In the genomic region with DNA sequence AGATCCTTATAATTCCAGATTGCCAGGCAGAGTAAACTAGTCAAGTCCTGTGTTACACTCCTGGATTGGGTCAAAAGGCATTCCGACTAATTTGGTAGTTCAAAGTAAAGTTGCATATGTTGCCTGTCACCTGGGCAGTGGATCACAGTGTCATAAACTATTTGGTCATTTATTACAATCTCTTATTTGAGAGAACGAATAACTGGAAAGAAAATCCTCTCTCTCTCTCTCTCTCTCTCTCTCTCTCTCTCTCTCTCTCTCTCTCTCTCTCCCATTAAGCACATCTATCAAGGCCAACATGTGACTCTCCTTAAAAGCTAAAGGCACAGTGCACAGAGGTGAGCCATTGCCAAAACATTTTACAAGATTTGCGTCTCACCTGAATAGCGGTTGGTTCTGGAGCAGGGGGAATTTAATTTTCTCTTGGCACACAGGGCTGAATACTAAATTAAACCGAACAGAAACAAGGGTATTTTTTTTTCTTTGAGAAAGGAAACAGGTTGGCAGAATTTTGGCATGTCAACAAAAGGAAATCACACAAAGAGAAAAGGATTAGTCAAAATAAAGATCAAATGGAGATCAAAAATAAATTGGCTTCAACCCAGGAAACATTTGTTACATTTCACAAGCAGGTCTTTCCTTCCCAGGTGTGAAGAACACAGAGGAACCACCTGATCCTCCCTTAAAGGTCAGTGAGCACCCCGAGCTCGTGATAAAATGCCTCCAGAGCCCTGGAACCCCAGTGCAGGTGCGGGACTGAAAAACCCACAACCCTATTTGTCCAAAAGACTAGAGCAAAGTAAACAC, we compare ENCODE assay signal across 25 mouse cellular contexts.
DNase-seq lines count a peak whose midpoint lies in the region; ATAC-seq and TF ChIP-seq lines count a peak whose summit lies in the region.
"Had no signal": no experiment of that assay in that cellular context is flagged by ENCODE, and none has a peak within 500 bp of the region (broad histone marks: within the 10 kb centered on the region; RNA-seq: fewer than 3 reads in every experiment).

No protein-coding gene starts in this region.

- no peaks in the 10 kb centered on the region for H3K27me3 ChIP-seq in limb, embryonic 14.5 days (ENCODE audit: control insufficient read depth, insufficient read depth, low read length)
- no peaks in the 10 kb centered on the region for H3K27me3 ChIP-seq in limb, embryonic 10.5 days (ENCODE audit: low read depth, poor library complexity, severe bottlenecking)
- H3K27me3 ChIP-seq in CH12.LX (replicated peaks) = no peaks in the 10 kb centered on the region
- no peaks in the 10 kb centered on the region for H3K27me3 ChIP-seq in liver, embryonic 13.5 days
- H3K27me3 ChIP-seq: heart, embryonic 12.5 days; kidney, embryonic 15.5 days; limb, embryonic 12.5 days; liver, embryonic 15.5 days; lung, embryonic 15.5 days; neural tube, embryonic 13.5 days had no signal

- no peaks in the 10 kb centered on the region for H3K4me1 ChIP-seq in limb, embryonic 14.5 days (ENCODE audit: control insufficient read depth, insufficient read depth, low read length)
- no peaks in the 10 kb centered on the region for H3K4me1 ChIP-seq in limb, embryonic 10.5 days
- H3K4me1 ChIP-seq in CH12.LX (ENCODE audit: control insufficient read depth in 1 of 2, insufficient read depth in 2 of 2) = peaks cover 2 to 45% of the 10 kb centered on the region in 2 experiments; a peak in 3 of 4 replicates
- peaks cover 55% of the 10 kb centered on the region for H3K4me1 ChIP-seq in liver, embryonic 13.5 days (replicated peaks)
- H3K4me1 ChIP-seq: heart, embryonic 12.5 days; kidney, embryonic 15.5 days; limb, embryonic 12.5 days; lung, embryonic 15.5 days; neural tube, embryonic 13.5 days had no signal

- no peak for TF ChIP-seq EP300 in CH12.LX (IDR thresholded peaks at IDR 0.05; ENCODE audit: low read length)

- H3K79me2 ChIP-seq in CH12.LX (replicated peaks; ENCODE audit: control insufficient read depth, extremely low read depth, insufficient read depth, poor library complexity, severe bottlenecking) = no peaks in the 10 kb centered on the region

- no peak for TF ChIP-seq RAD21 in CH12.LX (IDR thresholded peaks at IDR 0.05; ENCODE audit: low read depth, low read length)

- H3K4me3 ChIP-seq in limb, embryonic 14.5 days (replicated peaks; ENCODE audit: low read length) = no peak overlapping the region
- H3K4me3 ChIP-seq in limb, embryonic 10.5 days = no peak overlapping the region
- no peak overlapping the region for H3K4me3 ChIP-seq in CH12.LX (replicated peaks in 1 of 3; ENCODE audit: low read depth in 2 of 3, low read length in 2 of 3, poor library complexity in 1 of 3)
- H3K4me3 ChIP-seq in liver, embryonic 13.5 days (replicated peaks) = no peak overlapping the region
- H3K4me3 ChIP-seq: heart, adult 2 months; heart, embryonic 12.5 days; kidney, embryonic 15.5 days; limb, embryonic 12.5 days; liver, embryonic 15.5 days; lung, embryonic 15.5 days; myocyte; neural tube, embryonic 13.5 days had no signal

- dilution Hi-C loops in CH12.LX (cut with MboI; ENCODE audit: extremely low pct_ligation_motif_present, extremely low pct_unique_long_range_greater_than_20kb, low sequenced_read_pairs) = no loop called here

- TF ChIP-seq POLR2A in limb, embryonic 14.5 days (IDR thresholded peaks at IDR 0.05; ENCODE audit: borderline replicate concordance, extremely low read depth, insufficient read depth, insufficient read length) = no peak
- TF ChIP-seq POLR2A in CH12.LX (IDR thresholded peaks at IDR 0.05; ENCODE audit: low read depth, low read length) = no peak

- no peaks in the 10 kb centered on the region for H3K36me3 ChIP-seq in limb, embryonic 14.5 days (ENCODE audit: control insufficient read depth, insufficient read depth, low read length)
- no peaks in the 10 kb centered on the region for H3K36me3 ChIP-seq in limb, embryonic 10.5 days
- no peaks in the 10 kb centered on the region for H3K36me3 ChIP-seq in CH12.LX (replicated peaks in 1 of 2; ENCODE audit: control insufficient read depth in 1 of 2, insufficient read depth in 1 of 2, low read length in 1 of 2)
- no peaks in the 10 kb centered on the region for H3K36me3 ChIP-seq in liver, embryonic 13.5 days
- H3K36me3 ChIP-seq: heart, embryonic 12.5 days; kidney, embryonic 15.5 days; limb, embryonic 12.5 days; liver, embryonic 15.5 days; lung, embryonic 15.5 days; neural tube, embryonic 13.5 days had no signal

- H3K27ac ChIP-seq in limb, embryonic 14.5 days (replicated peaks; ENCODE audit: low read depth, low read length) = no peak overlapping the region
- H3K27ac ChIP-seq in limb, embryonic 10.5 days = no peak overlapping the region
- H3K27ac ChIP-seq in CH12.LX (ENCODE audit: insufficient read depth, low read depth) = no peak overlapping the region
- peak overlapping the region; percentile 61 for H3K27ac ChIP-seq in liver, embryonic 13.5 days
- H3K27ac ChIP-seq: heart, adult 2 months; hindbrain, embryonic 14.5 days; kidney, embryonic 15.5 days; limb, embryonic 12.5 days; lung, embryonic 15.5 days; neural tube, embryonic 13.5 days had no signal

- DNase-seq in limb, embryonic 14.5 days (ENCODE audit: low spot score) = peak; percentile 9
- no peak for DNase-seq in limb, embryonic 10.5 days (ENCODE audit: low spot score)
- peak; percentile 39 for DNase-seq in thymus, postnatal 0 days (ENCODE audit: low spot score)
- no peak for DNase-seq in thymus, postnatal 36 days
- no peak for DNase-seq in CH12.LX (ENCODE audit: extremely low read depth)
- DNase-seq in liver, embryonic 13.5 days = no peak
- DNase-seq in cerebellum, postnatal 4 days (ENCODE audit: low spot score in 2 of 2) = no peak
- DNase-seq: adrenal gland, postnatal 25 days; cerebellum, adult 18-20 months; cerebellum, postnatal 10 days; gastrocnemius, postnatal 36 days; heart, adult 2 months; layer of hippocampus, adult 9-11 months; right cerebral cortex, postnatal 4 days had no signal

- no peak for TF ChIP-seq CTCF in CH12.LX (conservative IDR thresholded peaks at IDR 0.05 in 1 of 2, IDR thresholded peaks at IDR 0.05 in 1 of 2; ENCODE audit: low read depth in 2 of 2, low read length in 2 of 2)

- no peak for ATAC-seq in limb, embryonic 14.5 days (ENCODE audit: low FRiP score, low read depth)
- no peak for ATAC-seq in liver, embryonic 13.5 days (ENCODE audit: low read depth)
- no peak for ATAC-seq in megakaryocyte-erythroid progenitor cell, adult 5-6 weeks (replicated peaks; ENCODE audit: low FRiP score, low TSS enrichment, poor library complexity, severe bottlenecking)
- ATAC-seq: forebrain, embryonic 14.5 days had no signal

- 50% methylated on average over 8 of the region's 8 CpGs for WGBS in limb, embryonic 14.5 days
- 84% methylated on average over 8 of the region's 8 CpGs for WGBS in limb, embryonic 10.5 days
- 75% methylated on average over 8 of the region's 8 CpGs for WGBS in liver, embryonic 13.5 days (ENCODE audit: insufficient replicate concordance)

- no peaks in the 10 kb centered on the region for H3K9me3 ChIP-seq in limb, embryonic 14.5 days (ENCODE audit: control insufficient read depth, low read length)
- 0 out of 2 replicates have a peak, but pooled peaks cover 4% of the 10 kb centered on the region for H3K9me3 ChIP-seq in limb, embryonic 10.5 days (replicated peaks)
- H3K9me3 ChIP-seq in CH12.LX (replicated peaks; ENCODE audit: low read length) = peaks cover 5% of the 10 kb centered on the region
- H3K9me3 ChIP-seq in liver, embryonic 13.5 days (replicated peaks) = no peaks in the 10 kb centered on the region
- H3K9me3 ChIP-seq: heart, embryonic 12.5 days; kidney, embryonic 15.5 days; liver, embryonic 15.5 days; lung, embryonic 15.5 days; neural tube, embryonic 13.5 days had no signal

- in situ Hi-C loops in CH12.LX (cut with MboI; ENCODE audit: low pct_ligation_motif_present, low pct_unique_long_range_greater_than_20kb, low sequenced_read_pairs) = no loop called here

- H3K9ac ChIP-seq in limb, embryonic 14.5 days (ENCODE audit: low read depth, low read length, severe bottlenecking) = no peak overlapping the region
- no peak overlapping the region for H3K9ac ChIP-seq in CH12.LX (ENCODE audit: insufficient read depth, low read depth)
- no peak overlapping the region for H3K9ac ChIP-seq in liver, embryonic 13.5 days
- H3K9ac ChIP-seq: heart, embryonic 12.5 days; hindbrain, embryonic 14.5 days; kidney, embryonic 15.5 days; limb, embryonic 12.5 days; liver, embryonic 15.5 days; lung, embryonic 15.5 days; neural tube, embryonic 13.5 days had no signal

- H3K4me2 ChIP-seq in limb, embryonic 14.5 days (replicated peaks; ENCODE audit: low read depth, low read length, severe bottlenecking) = no peak overlapping the region
- peak overlapping the region; percentile 62; the same call in 1 of the 2 replicates for H3K4me2 ChIP-seq in CH12.LX (ENCODE audit: insufficient read depth, low read depth, poor library complexity, severe bottlenecking)
- H3K4me2 ChIP-seq in liver, embryonic 13.5 days = no peak overlapping the region
- H3K4me2 ChIP-seq: heart, embryonic 12.5 days; hindbrain, embryonic 14.5 days; kidney, embryonic 15.5 days; limb, embryonic 12.5 days; liver, embryonic 15.5 days; lung, embryonic 15.5 days; midbrain, embryonic 11.5 days; neural tube, embryonic 13.5 days had no signal

TF ChIP-seq in CH12.LX, 34 proteins besides CTCF, POLR2A, EP300 and RAD21:
- TF ChIP-seq IRF4 (IDR thresholded peaks at IDR 0.05; ENCODE audit: low read depth, low read length) = no peak

Comparison
In these comparisons a context has a peak if more than half of its experiments do, and no peak if none do; other contexts are left out.
1. DNase-seq: peak in limb, embryonic 14.5 days (single experiment) and thymus, postnatal 0 days (single experiment); none in limb, embryonic 10.5 days (single experiment), thymus, postnatal 36 days (0 of 2), CH12.LX (single experiment), liver, embryonic 13.5 days (single experiment) and cerebellum, postnatal 4 days (0 of 2).